Mouse (Mus musculus): ENCODE results near the gene Grcc10.
A peak's percentile ranks its signal among the peaks of the same experiment; 100 is the strongest.

Grcc10 gene

DNA sequence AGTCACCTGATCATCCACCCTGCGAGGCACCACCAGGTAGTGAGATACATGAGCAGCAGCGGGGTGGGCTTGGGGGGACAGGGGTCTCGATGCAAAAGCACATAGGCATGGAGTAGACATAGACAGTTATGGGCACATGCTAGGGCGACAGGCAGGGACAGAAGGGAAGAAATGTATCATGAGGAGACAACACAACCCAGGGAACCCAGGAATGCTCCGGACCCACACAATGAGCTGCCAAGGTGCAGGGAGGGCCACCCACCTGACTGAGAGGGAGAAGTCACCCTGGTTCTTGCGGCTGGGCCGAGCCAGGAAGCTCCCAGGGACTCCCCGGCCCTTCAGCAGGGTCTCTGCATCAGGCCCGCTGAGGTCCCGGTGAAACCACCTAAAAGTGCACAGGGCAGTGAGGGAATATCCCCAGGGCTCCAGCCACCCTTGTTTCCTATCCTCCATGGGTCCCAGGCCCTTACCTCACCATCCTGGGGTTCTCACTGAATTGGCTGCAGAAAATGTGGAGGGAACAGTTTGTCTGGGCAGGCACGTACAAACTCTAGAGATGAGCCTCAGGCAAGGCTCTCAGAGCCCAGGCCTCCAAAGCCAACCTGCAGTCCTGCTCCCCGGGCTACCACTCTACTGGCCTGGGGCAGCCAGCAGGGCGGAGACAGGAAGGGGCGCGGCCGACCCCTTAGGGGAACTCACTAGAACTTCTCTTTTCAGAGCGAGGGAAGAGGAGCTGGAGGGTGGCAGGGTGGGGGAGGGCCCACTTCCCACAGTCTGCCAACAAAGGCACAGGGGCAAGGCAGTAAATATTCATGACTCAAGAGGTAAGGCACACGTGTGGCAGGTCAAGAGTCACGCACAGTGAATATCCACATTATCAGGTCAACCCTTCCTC, 8.5 kb downstream of the Grcc10 start:
- DNase-seq (ENCODE audit: low read depth, low spot score): no peak

DNA sequence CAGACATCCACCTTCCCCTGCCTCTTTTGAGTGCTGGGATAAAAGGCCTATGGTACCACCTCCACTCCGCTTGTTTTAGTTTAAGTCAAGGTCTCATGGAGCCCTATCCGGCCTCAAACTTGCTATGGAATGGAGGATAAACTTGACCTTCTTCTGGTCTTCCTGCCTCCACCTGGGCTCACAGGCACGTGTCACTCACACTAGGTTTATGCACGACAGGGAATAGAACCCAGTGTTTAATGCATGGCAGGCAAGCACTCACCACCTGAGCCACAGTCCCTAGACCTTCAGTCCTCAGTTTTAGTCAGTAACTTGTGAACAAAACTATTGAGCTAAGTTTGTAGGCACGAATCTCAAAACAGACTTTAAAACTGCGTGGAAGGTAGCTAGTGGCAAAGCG, 10.1 kb downstream of the Grcc10 start:
- DNase-seq (ENCODE audit: low read depth, low spot score): no peak

DNA sequence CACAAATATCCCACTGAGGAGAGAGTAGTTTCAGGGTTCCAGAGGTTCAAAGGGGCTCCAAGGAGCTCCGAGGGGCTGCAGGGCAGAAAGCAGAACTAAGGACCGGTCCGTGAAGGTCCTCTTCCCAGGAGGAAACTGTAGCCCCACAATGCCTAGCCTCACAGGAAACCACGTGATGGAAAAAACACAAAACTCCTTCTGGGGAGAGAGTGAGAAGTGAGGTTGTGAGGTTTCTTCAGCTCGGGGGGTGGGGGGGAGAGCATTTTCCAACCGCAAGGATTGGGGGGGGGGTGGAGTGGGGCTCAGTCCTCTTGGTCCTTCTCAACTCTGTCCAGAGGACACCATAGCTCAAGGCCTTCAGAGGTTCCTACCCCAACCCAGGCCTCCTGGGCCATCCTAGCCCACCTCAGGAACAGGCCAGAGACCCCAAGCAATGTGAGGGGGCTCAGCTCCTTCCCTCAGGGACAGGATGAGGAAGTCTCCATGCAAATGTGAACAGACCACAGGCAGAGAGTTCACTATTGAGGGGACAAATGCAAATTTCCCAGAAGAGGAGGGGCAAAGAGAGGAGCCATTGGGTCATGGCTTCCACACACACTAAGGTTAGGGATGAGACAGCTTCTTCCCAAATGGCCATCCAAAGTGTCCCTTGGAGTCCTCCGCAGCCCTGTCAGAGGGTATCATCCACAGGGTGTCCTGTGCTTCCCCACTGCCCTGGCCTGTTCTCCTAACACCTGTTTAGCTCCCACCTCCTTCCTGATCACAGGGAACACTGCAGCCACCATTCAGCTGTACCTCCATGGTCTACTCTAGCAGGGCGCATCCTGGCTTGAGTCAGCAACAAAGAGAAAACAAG, 11.1 kb downstream of the Grcc10 start:
- peak; percentile 50 for DNase-seq (ENCODE audit: low read depth, low spot score)

DNA sequence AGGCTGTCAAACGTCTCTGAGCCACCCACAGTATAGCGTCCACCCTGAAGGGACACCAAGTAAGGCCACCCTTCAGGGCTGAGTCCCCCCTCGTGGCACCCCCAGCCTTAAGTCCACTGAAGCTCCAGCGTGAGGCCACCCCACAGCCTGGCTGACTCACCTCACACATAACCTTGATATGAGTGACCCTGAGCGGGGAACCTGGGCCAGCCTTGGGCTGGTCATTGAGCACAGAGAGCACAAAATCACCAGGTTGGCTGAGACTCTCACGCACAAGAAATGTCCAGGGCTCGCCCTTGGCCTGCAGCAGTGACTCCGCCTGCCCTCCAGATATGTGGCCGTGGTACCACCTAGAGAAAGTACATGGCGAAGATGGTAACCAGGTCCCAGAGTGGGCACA, 12.6 kb downstream of the Grcc10 start:
- no peak for DNase-seq (ENCODE audit: low read depth, low spot score)

DNA sequence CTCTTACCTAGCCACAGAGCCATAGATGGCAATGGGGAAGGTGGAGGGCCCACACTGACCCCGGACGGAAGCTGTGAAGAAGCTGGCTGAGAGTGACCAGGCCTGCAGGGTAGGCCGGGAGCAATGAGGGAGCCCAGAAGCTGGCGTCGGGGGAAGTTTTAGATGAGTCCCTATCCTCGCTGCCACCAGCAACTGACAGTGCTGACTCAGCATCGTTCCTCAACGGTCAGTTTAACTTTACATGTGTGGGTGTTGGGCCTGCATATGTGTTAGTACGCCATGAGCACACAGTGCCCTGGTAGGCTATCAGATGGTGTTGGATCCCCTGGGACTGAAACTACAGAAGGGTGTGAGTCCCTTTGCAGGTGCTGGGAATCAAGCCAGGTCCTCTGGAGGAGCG, 16.7 kb downstream of the Grcc10 start:
- DNase-seq (ENCODE audit: low read depth, low spot score): no peak

DNA sequence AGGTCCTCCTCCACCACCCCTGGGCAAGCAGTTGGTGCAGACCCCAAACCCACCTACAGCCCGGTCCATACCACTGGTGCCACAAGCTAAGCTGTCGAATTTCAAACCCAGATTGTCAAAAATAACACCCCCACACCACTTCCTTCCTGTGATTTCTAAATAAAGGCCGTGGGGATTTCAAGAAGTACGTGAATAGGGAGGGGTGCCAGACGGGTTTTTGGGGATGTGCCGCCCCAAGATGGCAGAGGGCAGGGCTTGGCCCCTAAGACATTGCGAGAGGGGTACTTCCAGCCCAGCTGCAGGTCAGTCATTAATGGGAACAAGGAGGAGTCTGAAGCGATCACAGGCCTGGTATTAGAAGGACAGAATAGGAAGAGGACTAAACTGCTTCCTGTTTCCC, 17.6 kb downstream of the Grcc10 start:
- DNase-seq (ENCODE audit: low read depth, low spot score): no peak

DNA sequence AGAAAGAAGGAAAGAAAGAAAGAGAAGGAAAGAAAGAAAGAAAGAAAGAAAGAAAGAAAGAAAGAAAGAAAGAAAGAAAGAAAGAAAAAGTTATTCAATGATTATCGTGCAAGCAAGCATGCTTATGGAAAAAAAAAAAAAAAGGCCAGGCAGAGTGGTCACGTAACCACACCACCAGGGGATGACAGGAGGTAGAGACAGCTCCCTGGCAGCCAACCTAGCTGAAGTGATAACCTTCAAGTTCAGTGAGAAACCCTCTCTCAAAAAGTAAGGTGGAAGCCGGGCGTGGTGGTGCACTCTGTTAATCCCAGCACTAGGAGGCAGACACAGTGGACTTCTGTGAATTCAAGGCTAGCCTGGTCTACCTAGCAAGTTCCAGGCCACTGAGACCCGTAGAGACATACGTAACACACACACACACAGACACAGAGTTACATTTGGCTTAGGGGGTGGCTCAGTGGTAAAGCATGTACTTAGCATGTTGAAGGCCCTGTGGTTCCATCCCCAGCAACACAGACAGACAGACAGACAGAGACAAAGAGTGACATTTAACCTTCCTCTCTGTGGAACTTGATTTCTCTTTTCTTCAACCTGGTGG, 18.2 kb downstream of the Grcc10 start:
- no peak for DNase-seq (ENCODE audit: low read depth, low spot score)

DNA sequence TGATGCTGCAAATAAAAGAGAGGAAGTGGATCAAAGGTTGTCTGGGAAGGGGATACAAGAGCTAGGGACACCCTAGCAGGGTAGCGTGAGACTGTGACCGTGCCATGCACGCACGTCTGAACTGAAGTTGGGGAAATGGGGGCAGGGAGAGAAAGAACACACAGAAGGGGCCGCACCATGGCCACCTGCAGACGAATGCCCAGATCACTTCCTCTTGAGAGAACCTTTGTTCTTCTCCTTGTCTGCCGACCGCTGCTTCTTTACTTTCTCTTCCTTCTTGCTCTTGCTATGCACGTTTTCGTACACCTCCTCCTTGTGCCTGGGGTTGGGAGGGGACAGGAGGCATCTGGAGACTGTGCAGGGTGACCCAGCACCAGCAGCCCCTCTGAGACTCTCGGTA, 20.3 kb downstream of the Grcc10 start:
- DNase-seq (ENCODE audit: low read depth, low spot score): no peak

DNA sequence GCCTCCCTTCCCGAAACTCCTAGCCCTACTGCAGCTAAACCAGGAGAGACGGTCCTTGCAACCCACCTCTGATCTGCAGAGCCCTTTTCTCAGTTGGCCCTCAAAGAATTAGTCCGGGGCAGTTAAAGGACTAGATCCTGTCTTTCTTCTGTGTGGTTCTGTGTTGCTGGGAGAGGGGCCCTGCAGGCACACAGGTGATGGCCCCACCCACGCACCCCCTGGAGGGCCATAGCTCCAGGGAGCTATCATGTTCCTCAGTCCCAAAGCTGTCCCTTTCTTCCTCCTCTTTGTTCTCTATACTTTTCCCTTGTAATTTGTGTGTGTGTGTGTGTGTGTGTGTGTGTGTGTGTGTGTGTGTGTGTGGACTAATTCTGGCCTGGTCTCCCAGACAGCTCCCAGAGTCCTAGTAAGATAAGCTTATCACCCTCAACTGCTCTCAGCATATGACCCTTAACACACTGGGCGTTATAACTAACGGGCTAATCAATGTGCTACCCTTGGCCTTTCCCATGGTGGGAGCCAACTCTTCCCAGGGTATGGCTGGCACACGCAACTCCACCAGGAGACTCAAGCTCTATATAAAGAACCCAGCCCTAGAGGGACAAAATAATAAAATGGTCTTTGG, 21.7 kb downstream of the Grcc10 start:
- DNase-seq (ENCODE audit: low read depth, low spot score): no peak

DNA sequence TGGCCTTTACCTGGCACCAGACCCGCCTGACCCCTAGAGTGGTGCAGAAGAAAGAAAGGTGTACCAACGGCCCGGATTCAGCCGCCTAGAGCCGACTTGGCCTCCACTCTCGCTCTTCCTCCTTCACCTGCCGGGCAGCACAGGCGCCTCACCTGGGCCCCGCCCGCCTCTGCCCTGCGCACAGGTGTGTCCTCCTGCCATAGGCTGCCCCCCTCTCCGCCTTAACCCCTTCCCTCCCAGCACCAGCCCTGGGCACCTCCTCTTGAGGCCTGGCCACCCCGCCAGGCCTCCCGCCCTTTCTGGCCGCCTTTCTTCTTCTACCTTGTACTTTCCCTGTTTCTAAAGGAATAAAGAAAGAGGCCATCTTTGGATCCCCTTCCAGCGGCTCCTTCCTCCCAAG, 22.5 kb downstream of the Grcc10 start:
- no peak for DNase-seq (ENCODE audit: low read depth, low spot score)

DNA sequence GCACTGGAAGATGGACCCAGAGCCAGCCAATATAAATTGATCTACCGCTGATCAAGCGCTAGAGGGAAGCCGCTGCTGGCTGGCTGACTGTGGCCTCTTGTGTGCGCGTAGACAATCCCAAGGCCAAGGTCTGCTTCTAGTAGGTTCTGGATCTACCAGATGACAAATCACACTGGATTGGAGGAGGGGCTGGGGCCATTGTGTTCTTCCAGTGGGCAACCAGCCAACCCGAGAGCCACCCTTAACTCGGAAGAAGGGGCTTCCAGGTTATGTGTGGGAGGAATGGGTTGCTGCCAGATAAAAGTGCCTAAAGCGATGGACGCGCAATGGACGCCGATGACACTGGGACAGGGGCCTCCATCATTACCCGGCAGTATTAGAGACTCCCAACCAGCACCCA, 23.2 kb downstream of the Grcc10 start:
- no peak for DNase-seq (ENCODE audit: low read depth, low spot score)

DNA sequence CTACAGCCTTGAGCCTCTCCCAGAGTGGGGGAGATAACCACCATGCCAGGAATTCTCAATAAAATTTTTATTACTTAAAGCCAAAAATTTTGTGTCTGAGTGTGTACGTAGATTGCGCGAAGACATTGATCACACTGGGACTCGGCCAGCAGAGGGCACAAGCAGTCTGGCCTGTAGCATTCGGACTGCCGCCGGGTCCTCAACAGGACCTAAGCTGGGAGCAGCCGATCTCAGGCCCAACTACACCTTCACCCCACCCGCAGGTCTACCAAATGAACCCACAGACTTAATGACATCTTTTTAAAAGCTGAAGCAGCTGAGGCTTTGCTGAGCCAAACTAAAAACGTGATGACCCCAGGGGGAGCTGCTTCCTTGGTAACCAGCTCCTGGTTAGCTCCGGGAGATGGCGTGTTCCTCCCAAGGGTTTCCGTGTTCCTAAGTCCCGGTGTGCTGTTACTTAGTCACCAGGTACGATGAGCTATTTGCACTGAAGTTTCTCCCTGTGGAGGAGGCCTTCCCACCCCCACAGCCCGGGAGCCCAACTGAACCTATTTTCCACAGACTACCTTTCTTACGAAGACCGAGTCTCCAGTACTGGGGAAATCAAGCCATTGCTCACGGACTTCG, 24.2 kb downstream of the Grcc10 start:
- peak; percentile 80 for DNase-seq (ENCODE audit: low read depth, low spot score)

DNA sequence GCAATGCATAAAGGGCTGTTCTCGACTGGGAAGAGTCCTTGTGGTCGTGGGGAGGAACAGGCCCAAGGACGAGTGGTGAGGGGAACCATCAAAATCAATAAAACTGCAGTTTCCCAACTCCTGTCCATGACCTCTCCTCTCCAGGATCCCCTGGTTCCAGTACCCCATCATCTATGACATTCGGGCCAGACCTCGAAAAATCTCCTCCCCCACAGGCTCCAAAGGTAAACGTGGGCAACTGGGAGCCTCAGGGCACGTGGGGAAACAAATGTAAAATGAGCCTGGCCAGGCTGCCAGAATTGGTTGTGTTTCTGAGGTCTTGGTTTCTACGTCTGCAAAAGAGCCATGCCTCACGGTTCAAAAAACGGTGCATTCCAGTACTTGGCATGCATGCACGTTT, 28.3 kb downstream of the Grcc10 start:
- DNase-seq (ENCODE audit: low read depth, low spot score): no peak

DNA sequence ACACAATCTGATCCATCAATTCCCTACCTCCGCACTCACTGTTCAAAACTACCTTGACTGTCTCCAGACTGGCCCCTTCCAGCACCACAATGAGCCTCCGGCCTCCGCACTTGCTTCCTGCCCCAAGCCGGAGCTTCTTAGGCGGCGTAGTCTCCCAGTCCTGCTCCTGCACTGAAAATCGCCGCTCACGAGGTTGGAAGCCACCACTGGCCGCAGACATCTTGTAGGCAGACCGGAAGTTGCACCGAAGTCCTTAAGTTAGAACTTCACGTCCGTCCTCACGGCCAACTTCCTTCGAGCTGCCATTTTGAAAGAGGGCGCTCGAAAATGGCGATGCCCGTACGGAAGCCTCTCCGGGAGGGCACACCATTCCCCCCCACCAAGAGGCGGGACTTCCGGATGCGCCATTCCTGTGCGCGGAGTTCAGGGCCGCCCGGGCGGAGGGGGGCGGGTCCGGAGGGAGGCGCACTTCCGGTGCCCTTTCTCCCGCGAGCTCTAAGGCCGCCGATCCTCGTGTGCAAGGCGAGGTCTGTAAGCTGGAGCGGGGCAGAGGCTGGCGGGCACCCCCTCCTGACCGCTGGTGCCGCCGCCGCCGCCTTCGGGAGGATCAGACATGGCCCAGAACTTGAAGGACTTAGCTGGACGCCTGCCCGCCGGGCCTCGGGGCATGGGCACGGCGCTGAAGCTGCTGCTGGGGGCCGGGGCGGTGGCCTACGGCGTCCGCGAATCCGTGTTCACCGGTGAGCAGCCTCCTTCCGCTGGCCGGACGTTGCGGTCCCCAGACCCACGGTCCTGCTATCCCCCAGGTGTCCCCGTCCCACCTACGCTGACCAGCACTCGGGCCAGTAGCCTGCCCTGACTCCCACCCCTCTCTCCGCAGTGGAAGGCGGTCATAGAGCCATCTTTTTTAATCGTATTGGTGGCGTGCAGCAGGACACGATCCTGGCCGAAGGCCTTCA, 29.1 kb downstream of the Grcc10 start, which contains the start of the genes Emg1 and Phb2:
Gene Emg1, minus strand, starts transcription at position 355 of the 959 bp plus-strand sequence.
Gene Phb2, plus strand, starts transcription at position 513 of the 959 bp plus-strand sequence.
- DNase-seq (ENCODE audit: low read depth, low spot score): peak; percentile 99

DNA sequence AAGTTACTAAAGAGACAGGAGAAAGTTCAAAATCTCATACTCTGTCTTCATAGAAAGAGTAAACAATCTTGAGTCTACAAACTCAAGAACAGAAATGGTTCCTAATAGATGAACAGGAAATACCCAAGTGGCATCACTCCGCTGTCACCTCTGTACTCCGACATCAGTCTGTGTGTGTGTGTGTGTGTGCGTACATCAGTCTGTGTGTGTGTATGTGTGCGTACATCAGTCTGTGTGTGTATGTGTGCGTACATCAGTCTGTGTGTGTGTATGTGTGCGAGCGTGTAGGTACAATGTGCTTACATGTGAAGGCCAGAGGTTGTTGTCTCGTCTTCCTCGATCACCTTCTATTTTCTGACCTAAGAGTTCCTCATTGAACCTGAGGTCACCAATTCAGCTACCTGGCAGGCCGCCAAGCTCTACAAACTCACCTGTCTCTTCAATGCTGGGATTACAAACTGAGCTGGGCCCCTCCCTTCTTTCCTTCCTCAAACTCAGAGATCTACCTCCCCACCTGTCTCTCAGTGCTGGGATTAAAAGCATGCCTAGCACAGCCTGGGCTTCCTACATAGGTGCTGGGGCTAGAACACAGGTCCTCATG, 32.8 kb downstream of the Grcc10 start:
- DNase-seq (ENCODE audit: low read depth, low spot score): no peak

DNA sequence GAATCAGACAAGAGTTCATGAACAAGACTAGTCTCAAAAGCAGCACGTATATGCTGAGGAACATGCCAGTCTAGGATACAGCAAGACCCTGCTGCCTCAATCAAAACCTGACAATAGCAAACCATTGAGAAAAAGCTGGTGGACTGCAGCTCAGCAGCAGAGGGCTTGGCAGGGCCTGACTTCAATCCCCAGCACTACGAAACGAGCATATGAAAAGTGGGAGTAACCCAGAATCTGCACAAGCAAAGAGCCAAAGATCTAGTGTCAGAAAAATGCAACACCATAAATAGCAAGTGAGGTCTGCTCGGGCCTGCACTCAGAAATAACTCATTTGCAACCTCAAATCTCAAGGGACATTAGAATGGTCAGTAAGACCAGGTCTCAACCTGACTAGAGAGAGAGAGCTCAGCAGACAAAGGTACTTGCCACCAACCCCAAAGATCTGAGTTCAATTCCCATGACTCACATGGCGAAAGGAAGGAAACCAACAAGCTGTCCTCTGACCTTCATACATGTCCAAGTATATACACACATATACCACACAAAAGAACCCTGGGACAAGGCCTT, 35.0 kb downstream of the Grcc10 start:
- peak; percentile 27 for DNase-seq (ENCODE audit: low read depth, low spot score)

DNA sequence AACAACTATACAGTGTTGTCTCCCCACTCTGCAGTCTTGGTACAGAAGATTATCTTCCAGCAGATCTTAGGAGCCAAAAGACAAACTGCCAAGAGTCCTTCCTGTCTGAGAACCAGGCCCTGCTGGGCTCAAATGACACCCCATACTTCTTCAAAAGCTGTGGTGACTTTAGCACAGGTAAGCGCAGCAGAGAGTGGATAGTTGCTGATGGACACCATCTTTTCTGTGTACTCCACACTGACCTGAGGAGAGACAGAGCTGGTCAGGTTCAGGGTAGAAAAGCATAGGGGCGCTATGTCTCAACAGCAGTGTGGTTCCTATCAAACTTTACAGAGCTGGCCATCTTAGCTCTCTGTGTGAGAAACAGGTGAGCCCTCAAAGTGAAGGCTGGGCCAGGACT, 36.8 kb downstream of the Grcc10 start:
- DNase-seq (ENCODE audit: low read depth, low spot score): no peak

DNA sequence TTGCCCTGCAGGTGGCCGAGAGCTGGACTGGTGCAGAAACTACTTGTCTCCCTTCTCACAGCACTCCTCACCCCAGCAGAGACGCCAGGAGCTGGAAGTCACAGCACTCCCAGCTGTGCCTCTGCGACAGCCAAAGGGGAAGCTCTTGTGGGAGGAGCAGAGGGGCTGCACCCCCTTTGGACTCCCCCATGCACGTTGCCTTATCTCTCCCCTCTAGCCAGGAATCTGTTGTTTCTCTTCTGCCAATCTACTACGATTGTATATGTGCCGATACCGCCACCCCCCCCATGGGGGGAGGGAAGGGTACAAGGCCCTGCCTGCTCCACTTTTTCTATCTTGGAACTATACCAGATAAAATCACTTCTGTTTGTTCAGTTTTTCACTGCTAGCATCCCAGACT, 37.4 kb downstream of the Grcc10 start:
- no peak for DNase-seq (ENCODE audit: low read depth, low spot score)

DNA sequence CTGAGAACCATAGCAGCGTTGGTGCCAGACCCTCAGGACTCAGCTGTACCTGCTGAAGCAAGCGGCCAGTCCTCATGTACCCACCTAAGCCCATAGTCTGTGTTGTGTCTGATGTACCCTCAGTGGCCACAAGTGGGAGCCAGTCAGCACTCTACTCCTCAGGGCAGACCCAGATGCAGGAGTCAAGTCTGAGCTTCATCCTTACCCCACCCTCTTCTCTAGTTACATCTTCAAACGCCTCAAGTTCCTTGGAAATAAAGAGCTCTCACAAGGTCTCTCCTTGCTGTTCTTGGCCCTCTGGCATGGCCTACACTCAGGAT, 38.4 kb downstream of the Grcc10 start:
- DNase-seq (ENCODE audit: low read depth, low spot score): peak; percentile 80

All from brain, adult 2 months (tissue).